Mouse (Mus musculus): ENCODE results near the gene Tmem56. TPM values are rescaled to one million over a fixed set of nuclear protein-coding genes. Genes with fewer than 3 reads are reported as not detected.

Gene Tmem56
- 1 to 10 TPM in 1 of 2 experiments, under 1 TPM in 1; 0.99 to 2.9 TPM for total RNA-seq (2021)
- polyA plus RNA-seq (2012; rRNA removed), result 0.68 and 2.0 TPM in 2 replicates
- long read RNA-seq, full-length matches to known transcripts, result 1 of 1 reads
- long read RNA-seq, partial matches to known transcripts, result 0 of 1 reads
- long read RNA-seq, other reads (novel, unspliced or antisense), result 0 of 1 reads

GRCm38 (mm10) chr3:121282998-121283397 is at the start of gene Tmem56:
Gene Tmem56 (minus strand): TSS chr3:121283098.
- 78% methylated on average over 4 of the region's 4 CpGs for WGBS

GRCm38 (mm10) chr3:121330244-121330646 is 47.3 kb upstream of the Tmem56 start:
- peak overlapping the region; percentile 9; the same call in 1 of the 2 replicates for H3K4me3 ChIP-seq
- peak overlapping the region; percentile 36; the same call in 1 of the 2 replicates for H3K27ac ChIP-seq
- no peaks in the 10 kb centered on the region for H3K27me3 ChIP-seq (ENCODE audit: control insufficient read depth, insufficient read depth, low read length)
- H3K9ac ChIP-seq (ENCODE audit: low read depth, low read length), result no peak overlapping the region
- peak; percentile 16 to 19 for DNase-seq
- no peak for TF ChIP-seq CTCF (IDR thresholded peaks at IDR 0.05)
- no peak for TF ChIP-seq POLR2A (IDR thresholded peaks at IDR 0.05; ENCODE audit: insufficient read depth, low read depth, low read length)
- no peak for TF ChIP-seq EP300 (IDR thresholded peaks at IDR 0.05; ENCODE audit: insufficient read depth, low read depth, low read length)
- WGBS, result 27% methylated on average over 7 of the region's 7 CpGs
- intact Hi-C loops (cut with DNase I), result no loop called here
- H3K36me3 ChIP-seq (ENCODE audit: control insufficient read depth, insufficient read depth, low read length), result no peaks in the 10 kb centered on the region
- no peaks in the 10 kb centered on the region for H3K79me2 ChIP-seq (replicated peaks; ENCODE audit: control insufficient read depth, insufficient read depth, low read length)
- H3K4me1 ChIP-seq (ENCODE audit: control insufficient read depth, insufficient read depth, low read length), result peaks cover 6% of the 10 kb centered on the region

More at GRCm38 (mm10) chr3:121282998-121283397, at the start of gene Tmem56:
- no peak for DNase-seq
- Histone ChIP-seq H3K4me3 (no peak within 1 kb of the TSS), H3K4me1 (ENCODE audit: control insufficient read depth, insufficient read depth, low read length) (no peaks in the 10 kb centered on the region), H3K27me3 (ENCODE audit: control insufficient read depth, insufficient read depth, low read length) (no peaks in the 10 kb centered on the region), H3K27ac (no peak within 1 kb of the TSS), H3K79me2 (replicated peaks; ENCODE audit: control insufficient read depth, insufficient read depth, low read length) (no peaks in the 10 kb centered on the region), H3K9ac (ENCODE audit: low read depth, low read length) (no peak within 1 kb of the TSS), H3K36me3 (ENCODE audit: control insufficient read depth, insufficient read depth, low read length) (no peaks in the 10 kb centered on the region)
- TF ChIP-seq POLR2A (IDR thresholded peaks at IDR 0.05; ENCODE audit: insufficient read depth, low read depth, low read length), result no peak
- no peak for TF ChIP-seq CTCF (IDR thresholded peaks at IDR 0.05)
- no peak for TF ChIP-seq EP300 (IDR thresholded peaks at IDR 0.05; ENCODE audit: insufficient read depth, low read depth, low read length)
- intact Hi-C loops (cut with DNase I), result no loop called here

- TF ChIP-seq POLR2A (IDR thresholded peaks at IDR 0.05; ENCODE audit: insufficient read depth, low read depth, low read length) (no peak), EP300 (IDR thresholded peaks at IDR 0.05; ENCODE audit: insufficient read depth, low read depth, low read length) (no peak), CTCF (IDR thresholded peaks at IDR 0.05) (no peak)
- no peaks in the 10 kb centered on the region for H3K27me3 ChIP-seq (ENCODE audit: control insufficient read depth, insufficient read depth, low read length)
- H3K4me1 ChIP-seq (ENCODE audit: control insufficient read depth, insufficient read depth, low read length), result peaks cover 6% of the 10 kb centered on the region
- WGBS, result 41% methylated on average over 10 of the region's 10 CpGs
- DNase-seq, result no peak
- intact Hi-C loops (cut with DNase I), result no loop called here
- no peaks in the 10 kb centered on the region for H3K79me2 ChIP-seq (replicated peaks; ENCODE audit: control insufficient read depth, insufficient read depth, low read length)
- no peaks in the 10 kb centered on the region for H3K36me3 ChIP-seq (ENCODE audit: control insufficient read depth, insufficient read depth, low read length)
- peak overlapping the region; percentile 9; the same call in 1 of the 2 replicates for H3K4me3 ChIP-seq
- H3K27ac ChIP-seq, result no peak overlapping the region; the same call in 1 of the 2 replicates
- H3K9ac ChIP-seq (ENCODE audit: low read depth, low read length), result no peak overlapping the region
Observed at GRCm38 (mm10) chr3:121329647-121330046, 46.7 kb upstream of the Tmem56 start.

GRCm38 (mm10) chr3:121327406-121327805 is 44.5 kb upstream of the Tmem56 start:
- peaks cover 6% of the 10 kb centered on the region for H3K4me1 ChIP-seq (ENCODE audit: control insufficient read depth, insufficient read depth, low read length)
- H3K9ac ChIP-seq (ENCODE audit: low read depth, low read length), result no peak overlapping the region
- no peaks in the 10 kb centered on the region for H3K36me3 ChIP-seq (ENCODE audit: control insufficient read depth, insufficient read depth, low read length)
- no peak overlapping the region for H3K4me3 ChIP-seq
- no peak for DNase-seq
- no peak for TF ChIP-seq EP300 (IDR thresholded peaks at IDR 0.05; ENCODE audit: insufficient read depth, low read depth, low read length)
- no peak for TF ChIP-seq POLR2A (IDR thresholded peaks at IDR 0.05; ENCODE audit: insufficient read depth, low read depth, low read length)
- TF ChIP-seq CTCF (IDR thresholded peaks at IDR 0.05), result no peak
- 77% methylated on average over 5 of the region's 5 CpGs for WGBS
- no peak overlapping the region for H3K27ac ChIP-seq
- no peaks in the 10 kb centered on the region for H3K27me3 ChIP-seq (ENCODE audit: control insufficient read depth, insufficient read depth, low read length)
- intact Hi-C loops (cut with DNase I), result no loop called here
- no peaks in the 10 kb centered on the region for H3K79me2 ChIP-seq (replicated peaks; ENCODE audit: control insufficient read depth, insufficient read depth, low read length)

GRCm38 (mm10) chr3:121323371-121323770 is 40.5 kb upstream of the Tmem56 start:
- Histone ChIP-seq H3K27me3 (ENCODE audit: control insufficient read depth, insufficient read depth, low read length) (no peaks in the 10 kb centered on the region), H3K4me1 (ENCODE audit: control insufficient read depth, insufficient read depth, low read length) (no peaks in the 10 kb centered on the region), H3K36me3 (ENCODE audit: control insufficient read depth, insufficient read depth, low read length) (no peaks in the 10 kb centered on the region), H3K9ac (ENCODE audit: low read depth, low read length) (no peak overlapping the region), H3K27ac (no peak overlapping the region), H3K79me2 (replicated peaks; ENCODE audit: control insufficient read depth, insufficient read depth, low read length) (no peaks in the 10 kb centered on the region), H3K4me3 (no peak overlapping the region)
- WGBS, result 97% methylated on average over 15 of the region's 15 CpGs
- no peak for DNase-seq
- TF ChIP-seq POLR2A (IDR thresholded peaks at IDR 0.05; ENCODE audit: insufficient read depth, low read depth, low read length) (no peak), CTCF (IDR thresholded peaks at IDR 0.05) (no peak), EP300 (IDR thresholded peaks at IDR 0.05; ENCODE audit: insufficient read depth, low read depth, low read length) (no peak)
- intact Hi-C loops (cut with DNase I), result no loop called here

GRCm38 (mm10) chr3:121320896-121321295 is 38.0 kb upstream of the Tmem56 start:
- no peaks in the 10 kb centered on the region for H3K4me1 ChIP-seq (ENCODE audit: control insufficient read depth, insufficient read depth, low read length)
- H3K79me2 ChIP-seq (replicated peaks; ENCODE audit: control insufficient read depth, insufficient read depth, low read length), result no peaks in the 10 kb centered on the region
- WGBS, result 97% methylated on average over 1 of the region's 1 CpGs
- no peaks in the 10 kb centered on the region for H3K27me3 ChIP-seq (ENCODE audit: control insufficient read depth, insufficient read depth, low read length)
- intact Hi-C loops (cut with DNase I), result no loop called here
- H3K9ac ChIP-seq (ENCODE audit: low read depth, low read length), result no peak overlapping the region
- no peaks in the 10 kb centered on the region for H3K36me3 ChIP-seq (ENCODE audit: control insufficient read depth, insufficient read depth, low read length)
- TF ChIP-seq EP300 (IDR thresholded peaks at IDR 0.05; ENCODE audit: insufficient read depth, low read depth, low read length) (no peak), CTCF (IDR thresholded peaks at IDR 0.05) (no peak), POLR2A (IDR thresholded peaks at IDR 0.05; ENCODE audit: insufficient read depth, low read depth, low read length) (no peak)
- no peak overlapping the region for H3K4me3 ChIP-seq
- no peak for DNase-seq
- H3K27ac ChIP-seq, result no peak overlapping the region
